Mouse (Mus musculus) forebrain, embryonic 16.5 days (tissue): ENCODE measurements around the gene 4933411K16Rik. TPM values are rescaled to one million over a fixed set of nuclear protein-coding genes. Genes with fewer than 3 reads are reported as not detected.

Source experiments
- ATAC-seq: fragments of 200-750 bp; cut with Nextera tagmentation; 2 replicates; pipeline ENCODE4 v1.8.0; 2017; ENCODE audit warnings: mild to moderate bottlenecking, moderate library complexity
- H3K27ac ChIP-seq: fragments of 300-500 bp; sonication (generic); 2 replicates; pipeline ENCODE4 v1.5.1; 2014; ENCODE audit warnings: low read length, control low read depth
- H3K27me3 ChIP-seq: fragments of 300-500 bp; sonication (generic); replicated peaks from 2 replicates; pipeline ENCODE4 v1.6.1; 2014; ENCODE audit warnings: low read length; ENCODE audit not compliant: control insufficient read depth, insufficient read depth
- H3K36me3 ChIP-seq: fragments of 300-500 bp; sonication (generic); 2 replicates; pipeline ENCODE4 v1.6.1; 2014; ENCODE audit not compliant: control insufficient read depth, insufficient read depth
- H3K4me1 ChIP-seq: fragments of 300-500 bp; sonication (generic); replicated peaks from 2 replicates; pipeline ENCODE4 v1.6.1; 2014; ENCODE audit warnings: low read length; ENCODE audit not compliant: control insufficient read depth, insufficient read depth
- H3K4me2 ChIP-seq: fragments of 300-500 bp; sonication (generic); 2 replicates; pipeline ENCODE4 v1.6.1; 2014; ENCODE audit warnings: mild to moderate bottlenecking, low read length, control low read depth
- H3K4me3 ChIP-seq: fragments of 300-500 bp; sonication (generic); replicated peaks from 2 replicates; pipeline ENCODE4 v1.5.1; 2014; ENCODE audit warnings: mild to moderate bottlenecking, low read length, control low read depth
- H3K9ac ChIP-seq: fragments of 300-500 bp; sonication (generic); replicated peaks from 2 replicates; pipeline ENCODE4 v1.6.1; 2014; ENCODE audit warnings: low read depth, low read length, control low read depth
- H3K9me3 ChIP-seq: fragments of 300-500 bp; sonication (generic); 2 replicates; pipeline ENCODE4 v1.6.1; 2016; ENCODE audit warnings: low read length; ENCODE audit not compliant: control insufficient read depth
- WGBS: fragments of 180-500 bp; shearing (Covaris S2); extraction: QIAGEN DNeasy Blood & Tissue Kit; methylation state at CpG from one replicate; pipeline ENCODE4 v1.1.7; 2014; 5-methylcytosine and 5-hydroxymethylcytosine counted together
- polyA plus RNA-seq: library from polyadenylated mRNA; unstranded; fragments of >200 nt; fragmentation: Nextera tagmentation; extraction: Ambion mirVana; gene quantifications from 2 replicates; pipeline ENCODE4 v1.2.1, GENCODE M21; 2015

The 4933411K16Rik gene
- polyA plus RNA-seq, 1 experiment from 2014 or later = not detected

DNA sequence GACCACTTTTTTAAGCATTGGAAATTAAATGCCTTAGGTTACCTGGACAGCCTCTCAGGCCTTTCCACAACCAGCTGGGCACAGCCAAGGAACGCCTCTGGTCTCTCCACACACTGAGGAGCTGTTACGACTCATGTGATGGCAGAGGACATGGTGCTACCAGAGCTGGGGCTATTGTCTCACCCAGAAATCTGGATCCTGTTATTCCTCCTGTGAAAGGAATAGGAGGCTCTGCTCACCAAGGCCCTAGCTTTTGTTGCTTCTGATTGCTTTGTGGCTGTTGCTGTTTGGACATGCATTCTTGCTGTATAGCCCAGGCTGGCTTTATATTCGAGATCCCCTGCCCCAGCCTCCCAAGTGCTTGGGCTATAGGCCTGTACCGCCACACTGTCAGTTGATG, 35.8 kb upstream of the 4933411K16Rik start:
- 71% methylated on average over 4 of the region's 4 CpGs for WGBS
- no peak for ATAC-seq
- Histone ChIP-seq H3K4me1 (peaks cover 4% of the 10 kb centered on the region; the same call in 1 of the 2 replicates), H3K27me3 (no peaks in the 10 kb centered on the region), H3K27ac (no peak overlapping the region), H3K9ac (no peak overlapping the region), H3K9me3 (no peaks in the 10 kb centered on the region), H3K4me3 (no peak overlapping the region), H3K4me2 (no peak overlapping the region), H3K36me3 (no peaks in the 10 kb centered on the region)

DNA sequence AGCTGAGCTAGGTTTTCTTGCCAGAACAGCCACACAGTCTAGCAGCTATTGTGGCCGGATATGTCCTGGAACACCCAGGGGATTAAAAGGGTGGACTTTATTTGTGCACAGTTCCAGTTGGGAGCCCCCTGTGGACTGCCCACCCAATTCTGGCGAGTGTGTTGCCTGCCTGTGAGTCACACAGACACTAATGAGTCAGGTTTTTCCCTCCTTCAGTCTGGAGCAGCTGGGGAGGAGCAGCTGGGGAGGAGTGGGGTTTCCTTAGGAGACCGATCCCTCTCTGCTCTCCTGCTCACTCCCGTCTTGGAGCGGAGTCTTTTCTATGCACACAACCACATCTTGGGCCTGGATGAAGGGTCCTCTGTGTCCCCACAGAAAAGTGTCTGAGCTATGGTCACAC, 35.2 kb upstream of the 4933411K16Rik start:
- H3K27me3 ChIP-seq = no peaks in the 10 kb centered on the region
- no peak overlapping the region for H3K4me3 ChIP-seq
- 0 out of 2 replicates have a peak overlapping the region, but pooled peaks have one; percentile 12 for H3K27ac ChIP-seq
- ATAC-seq = no peak
- H3K9ac ChIP-seq = no peak overlapping the region
- H3K36me3 ChIP-seq = no peaks in the 10 kb centered on the region
- 48% methylated on average over 5 of the region's 5 CpGs for WGBS
- no peak overlapping the region for H3K4me2 ChIP-seq
- no peaks in the 10 kb centered on the region for H3K9me3 ChIP-seq
- H3K4me1 ChIP-seq = peaks cover 4% of the 10 kb centered on the region; the same call in 1 of the 2 replicates

GRCm38 (mm10) chr19:42017399-42018247, 34.4 kb upstream of the 4933411K16Rik start:
- H3K4me3 ChIP-seq = no peak overlapping the region
- no peaks in the 10 kb centered on the region for H3K9me3 ChIP-seq
- H3K36me3 ChIP-seq = no peaks in the 10 kb centered on the region
- H3K9ac ChIP-seq = no peak overlapping the region
- H3K27me3 ChIP-seq = no peaks in the 10 kb centered on the region
- H3K27ac ChIP-seq = 0 out of 2 replicates have a peak overlapping the region, but pooled peaks have one; percentile 12
- ATAC-seq = 0 out of 2 replicates have a peak, but pooled peaks have one; percentile 26
- no peak overlapping the region for H3K4me2 ChIP-seq
- 75% methylated on average over 8 of the region's 8 CpGs for WGBS
- peaks cover 4% of the 10 kb centered on the region; the same call in 1 of the 2 replicates for H3K4me1 ChIP-seq

- no peak for ATAC-seq
- Histone ChIP-seq H3K27me3 (no peaks in the 10 kb centered on the region), H3K9ac (no peak overlapping the region), H3K27ac (no peak overlapping the region), H3K9me3 (no peaks in the 10 kb centered on the region), H3K4me3 (no peak overlapping the region), H3K4me2 (no peak overlapping the region), H3K4me1 (peaks cover 4% of the 10 kb centered on the region; the same call in 1 of the 2 replicates), H3K36me3 (no peaks in the 10 kb centered on the region)
- WGBS = 40% methylated on average over 4 of the region's 4 CpGs
Observed at GRCm38 (mm10) chr19:42019011-42019522, 33.0 kb upstream of the 4933411K16Rik start.

DNA sequence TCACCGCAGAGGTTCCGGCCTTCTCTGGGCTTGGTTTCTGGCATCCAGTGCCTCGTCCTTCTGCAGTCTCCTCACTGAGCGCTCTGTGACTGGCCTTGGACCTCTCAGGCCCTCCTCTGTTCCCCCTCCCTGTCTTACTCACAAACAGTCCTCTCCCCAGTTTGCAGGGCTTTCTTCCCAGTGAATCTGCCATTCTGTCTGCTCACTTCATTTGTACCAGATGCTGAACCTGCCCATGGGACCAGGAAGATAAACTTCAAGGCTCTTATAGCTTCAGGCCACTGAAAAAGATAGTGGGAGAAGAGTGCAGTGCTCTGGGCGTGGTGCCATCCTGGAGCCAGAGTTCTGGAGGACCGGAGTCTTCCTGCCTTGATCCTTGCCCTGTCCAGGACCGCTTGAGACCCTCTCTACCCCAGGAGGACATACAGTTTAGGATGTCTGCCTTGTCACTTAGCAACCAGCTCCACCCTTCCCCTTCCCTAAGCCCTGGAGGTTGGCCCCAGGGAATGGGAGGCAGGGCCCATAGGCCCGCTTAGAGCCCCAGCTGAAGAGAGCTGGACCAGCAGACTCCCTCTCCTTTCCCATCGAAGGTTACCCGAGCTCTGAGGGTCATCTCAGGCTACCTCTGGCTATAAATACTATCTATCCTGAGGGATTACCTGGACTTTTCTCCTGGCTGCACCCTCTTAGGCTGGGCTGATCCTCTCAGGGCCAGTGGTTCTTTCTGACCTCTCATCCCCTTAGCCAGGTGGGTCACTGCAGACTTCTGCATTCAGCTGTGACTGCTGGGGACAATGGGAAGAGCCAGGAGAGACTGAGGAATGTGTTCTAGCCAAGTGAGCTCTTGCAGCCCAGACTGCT, 30.1 kb upstream of the 4933411K16Rik start:
- WGBS = 79% methylated on average over 10 of the region's 10 CpGs
- Histone ChIP-seq H3K9me3 (no peaks in the 10 kb centered on the region), H3K36me3 (no peaks in the 10 kb centered on the region), H3K9ac (no peak overlapping the region), H3K4me2 (no peak overlapping the region), H3K27ac (no peak overlapping the region), H3K27me3 (no peaks in the 10 kb centered on the region), H3K4me3 (no peak overlapping the region), H3K4me1 (peaks cover 4% of the 10 kb centered on the region; the same call in 1 of the 2 replicates)
- no peak for ATAC-seq

- Histone ChIP-seq H3K4me3 (no peak overlapping the region), H3K9me3 (no peaks in the 10 kb centered on the region), H3K36me3 (no peaks in the 10 kb centered on the region), H3K4me2 (no peak overlapping the region), H3K9ac (no peak overlapping the region), H3K27ac (no peak overlapping the region), H3K4me1 (no peaks in the 10 kb centered on the region), H3K27me3 (no peaks in the 10 kb centered on the region)
- no peak for ATAC-seq
- WGBS = 73% methylated on average over 2 of the region's 2 CpGs
Observed at GRCm38 (mm10) chr19:42022542-42022848, 29.6 kb upstream of the 4933411K16Rik start.

- peak; percentile 74 for ATAC-seq
- 7% methylated on average over 5 of the region's 5 CpGs for WGBS
- Histone ChIP-seq H3K36me3 (no peaks in the 10 kb centered on the region), H3K9me3 (no peaks in the 10 kb centered on the region), H3K4me2 (no peak overlapping the region), H3K27me3 (no peaks in the 10 kb centered on the region), H3K4me1 (no peaks in the 10 kb centered on the region), H3K9ac (no peak overlapping the region), H3K4me3 (no peak overlapping the region), H3K27ac (no peak overlapping the region)
Observed at GRCm38 (mm10) chr19:42026158-42026557, 25.9 kb upstream of the 4933411K16Rik start.

GRCm38 (mm10) chr19:42031112-42031511, 20.9 kb upstream of the 4933411K16Rik start:
- WGBS = 85% methylated on average over 5 of the region's 5 CpGs
- Histone ChIP-seq H3K4me3 (no peak overlapping the region), H3K4me2 (no peak overlapping the region), H3K4me1 (0 out of 2 replicates have a peak, but pooled peaks cover 4% of the 10 kb centered on the region), H3K27ac (no peak overlapping the region), H3K9ac (no peak overlapping the region), H3K36me3 (no peaks in the 10 kb centered on the region), H3K27me3 (no peaks in the 10 kb centered on the region), H3K9me3 (no peaks in the 10 kb centered on the region)
- no peak for ATAC-seq

DNA sequence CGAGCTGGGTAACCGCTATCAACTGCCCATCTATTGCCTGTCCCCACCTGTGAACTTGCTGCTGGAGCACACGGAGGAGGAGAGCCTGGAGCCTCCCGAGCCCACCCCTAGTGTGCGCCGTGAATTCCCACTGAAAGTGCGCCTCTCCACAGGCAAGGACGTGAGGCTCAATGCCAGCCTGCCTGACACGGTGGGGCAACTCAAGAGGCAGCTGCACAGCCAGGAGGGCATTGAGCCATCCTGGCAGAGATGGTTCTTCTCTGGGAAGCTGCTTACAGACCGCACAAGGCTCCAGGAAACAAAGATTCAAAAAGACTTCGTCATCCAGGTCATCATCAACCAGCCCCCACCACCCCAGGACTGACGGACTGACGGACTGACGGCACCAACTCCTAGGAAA, 18.4 kb upstream of the 4933411K16Rik start:
- Histone ChIP-seq H3K9ac (no peak overlapping the region), H3K4me3 (no peak overlapping the region), H3K4me2 (no peak overlapping the region), H3K36me3 (no peaks in the 10 kb centered on the region), H3K27ac (no peak overlapping the region), H3K4me1 (0 out of 2 replicates have a peak, but pooled peaks cover 4% of the 10 kb centered on the region), H3K9me3 (no peaks in the 10 kb centered on the region), H3K27me3 (no peaks in the 10 kb centered on the region)
- WGBS = 72% methylated on average over 14 of the region's 14 CpGs
- ATAC-seq = no peak
